Mouse (Mus musculus) intestine, postnatal 0 days (tissue): ENCODE measurements at regions not wholly inside any gene's neighbourhood (a gene's known extent, or its start where the extent isn't known, plus 50 kb on each side); places are given as distances from the start of the nearest gene placed in this dataset.
"Not testable (repeated sequence)": the region's sequence is repeated elsewhere in the genome, so short reads cannot be mapped to it uniquely, and the experiment has no call there.

ENCODE experiments used
- ATAC-seq: fragments of 200-750 bp; cut with Nextera tagmentation; 2 replicates; pipeline ENCODE4 v1.8.0; 2017; ENCODE audit warnings: mild to moderate bottlenecking, moderate TSS enrichment, moderate library complexity
- H3K27ac ChIP-seq: fragments of 300-500 bp; sonication (generic); 2 replicates; pipeline ENCODE4 v1.5.1; 2014; ENCODE audit warnings: mild to moderate bottlenecking, low read depth, low read length, moderate library complexity
- H3K27me3 ChIP-seq: fragments of 300-500 bp; sonication (generic); replicated peaks from 2 replicates; pipeline ENCODE4 v1.6.1; 2014; ENCODE audit warnings: low read length, mixed read lengths; ENCODE audit not compliant: control insufficient read depth, insufficient read depth
- H3K36me3 ChIP-seq: fragments of 300-500 bp; sonication (generic); 2 replicates; pipeline ENCODE4 v1.6.1; 2014; ENCODE audit warnings: mild to moderate bottlenecking, moderate library complexity; ENCODE audit not compliant: control insufficient read depth, insufficient read depth
- H3K4me1 ChIP-seq: fragments of 300-500 bp; sonication (generic); replicated peaks from 2 replicates; pipeline ENCODE4 v1.6.1; 2014; ENCODE audit warnings: antibody characterized with exemption, low read length, mixed read lengths; ENCODE audit not compliant: control insufficient read depth, insufficient read depth
- H3K4me2 ChIP-seq: fragments of 300-500 bp; sonication (generic); replicated peaks from 2 replicates; pipeline ENCODE4 v1.6.1; 2014; ENCODE audit warnings: low read depth, mild to moderate bottlenecking, moderate library complexity
- H3K4me3 ChIP-seq: fragments of 300-500 bp; sonication (generic); 2 replicates; pipeline ENCODE4 v1.5.1; 2014; ENCODE audit warnings: low read depth, low read length
- H3K9ac ChIP-seq: fragments of 300-500 bp; sonication (generic); 2 replicates; pipeline ENCODE4 v1.6.1; 2014; ENCODE audit warnings: mild to moderate bottlenecking, low read depth, low read length
- H3K9me3 ChIP-seq: fragments of 300-500 bp; sonication (generic); 2 replicates; pipeline ENCODE4 v1.6.1; 2016; ENCODE audit warnings: mixed run types; ENCODE audit not compliant: control insufficient read depth
- CTCF ChIP-seq: sonication (generic); IDR thresholded peaks from 2 replicates; pipeline ENCODE4 v1.5.1; 2016; ENCODE audit warnings: low read depth, mild to moderate bottlenecking, control low read depth, antibody characterized with exemption, moderate library complexity
- WGBS: fragments of 180-500 bp; shearing (Covaris S2); extraction: QIAGEN DNeasy Blood & Tissue Kit; methylation state at CpG from one replicate; pipeline ENCODE4 v1.1.7; 2014; 5-methylcytosine and 5-hydroxymethylcytosine counted together

GRCm38 (mm10) chrX:12304678-12305077 lies 144.5 kb upstream of the Bcor start:
- Histone ChIP-seq H3K9me3 (no peaks in the 10 kb centered on the region), H3K4me3 (no peak overlapping the region), H3K4me1 (no peaks in the 10 kb centered on the region), H3K36me3 (no peaks in the 10 kb centered on the region), H3K27me3 (no peaks in the 10 kb centered on the region), H3K27ac (no peak overlapping the region), H3K4me2 (no peak overlapping the region), H3K9ac (no peak overlapping the region)
- TF ChIP-seq CTCF = no peak
- ATAC-seq = no peak
- WGBS = 83% methylated on average over 5 of the region's 5 CpGs

DNA sequence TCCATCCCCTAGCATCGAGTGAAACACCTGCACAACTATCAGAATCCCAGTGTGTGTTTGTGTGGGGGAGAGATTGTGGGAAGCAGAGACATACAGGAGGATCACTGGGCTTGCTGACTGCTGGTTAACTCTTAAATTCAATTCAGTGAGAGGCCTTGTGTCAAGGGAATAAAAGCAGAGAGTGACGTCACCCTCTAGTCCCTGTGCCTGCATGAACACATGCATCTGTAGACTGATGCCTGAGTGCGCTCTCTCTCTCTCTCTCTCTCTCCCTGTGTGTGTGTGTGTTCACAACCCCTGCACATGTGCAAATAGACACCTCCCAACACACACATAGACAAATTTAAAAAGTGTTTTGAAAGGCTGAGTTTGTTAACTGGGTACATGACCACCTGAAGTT lies 146.8 kb upstream of the Bcor start:
- Histone ChIP-seq H3K4me2 (no peak overlapping the region), H3K9me3 (no peaks in the 10 kb centered on the region), H3K27ac (no peak overlapping the region), H3K4me1 (no peaks in the 10 kb centered on the region), H3K27me3 (no peaks in the 10 kb centered on the region), H3K4me3 (no peak overlapping the region), H3K36me3 (no peaks in the 10 kb centered on the region), H3K9ac (no peak overlapping the region)
- WGBS = 78% methylated on average over 3 of the region's 3 CpGs
- no peak for TF ChIP-seq CTCF
- ATAC-seq = no peak

- Histone ChIP-seq H3K36me3 (no peaks in the 10 kb centered on the region), H3K4me3 (no peak overlapping the region), H3K9me3 (no peaks in the 10 kb centered on the region), H3K9ac (no peak overlapping the region), H3K4me2 (no peak overlapping the region), H3K4me1 (no peaks in the 10 kb centered on the region), H3K27ac (no peak overlapping the region), H3K27me3 (no peaks in the 10 kb centered on the region)
- TF ChIP-seq CTCF = no peak
- no peak for ATAC-seq
- 68% methylated on average over 5 of the region's 5 CpGs for WGBS
Observed at GRCm38 (mm10) chrX:12312534-12312933, 152.4 kb upstream of the Bcor start.

GRCm38 (mm10) chrX:12315658-12316057 lies 155.5 kb upstream of the Bcor start:
- no peak overlapping the region for H3K9ac ChIP-seq
- H3K4me3 ChIP-seq = no peak overlapping the region
- ATAC-seq = no peak
- H3K9me3 ChIP-seq = no peaks in the 10 kb centered on the region
- no peaks in the 10 kb centered on the region for H3K4me1 ChIP-seq
- 81% methylated on average over 3 of the region's 3 CpGs for WGBS
- H3K36me3 ChIP-seq = no peaks in the 10 kb centered on the region
- H3K27me3 ChIP-seq = no peaks in the 10 kb centered on the region
- H3K4me2 ChIP-seq = no peak overlapping the region
- no peak overlapping the region for H3K27ac ChIP-seq
- no peak for TF ChIP-seq CTCF

DNA sequence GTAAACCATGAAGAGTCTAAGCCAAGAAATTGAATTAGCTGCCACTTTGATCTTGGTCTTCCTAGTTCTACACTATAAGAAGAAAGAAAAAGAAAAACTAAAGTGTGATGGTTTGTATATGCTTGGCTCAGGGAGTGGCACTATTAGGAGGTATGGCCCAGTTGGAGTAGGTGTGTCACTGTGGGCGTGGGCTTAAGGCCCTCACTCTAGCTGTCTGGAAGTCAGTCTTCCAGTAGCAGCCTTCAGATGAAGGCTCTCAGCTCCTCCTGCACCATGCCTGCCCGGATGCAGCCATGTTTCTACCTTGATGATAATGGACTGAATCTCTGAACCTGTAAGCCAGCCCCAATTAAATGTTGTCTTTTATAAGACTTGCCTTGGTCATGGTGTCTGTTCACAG lies 157.3 kb upstream of the Bcor start:
- not testable (repeated sequence) for H3K9me3 ChIP-seq, ATAC-seq, H3K9ac ChIP-seq, H3K27me3 ChIP-seq, H3K4me2 ChIP-seq, H3K36me3 ChIP-seq, H3K4me1 ChIP-seq, H3K4me3 ChIP-seq, H3K27ac ChIP-seq
- WGBS = 80% methylated on average over 2 of the region's 2 CpGs

DNA sequence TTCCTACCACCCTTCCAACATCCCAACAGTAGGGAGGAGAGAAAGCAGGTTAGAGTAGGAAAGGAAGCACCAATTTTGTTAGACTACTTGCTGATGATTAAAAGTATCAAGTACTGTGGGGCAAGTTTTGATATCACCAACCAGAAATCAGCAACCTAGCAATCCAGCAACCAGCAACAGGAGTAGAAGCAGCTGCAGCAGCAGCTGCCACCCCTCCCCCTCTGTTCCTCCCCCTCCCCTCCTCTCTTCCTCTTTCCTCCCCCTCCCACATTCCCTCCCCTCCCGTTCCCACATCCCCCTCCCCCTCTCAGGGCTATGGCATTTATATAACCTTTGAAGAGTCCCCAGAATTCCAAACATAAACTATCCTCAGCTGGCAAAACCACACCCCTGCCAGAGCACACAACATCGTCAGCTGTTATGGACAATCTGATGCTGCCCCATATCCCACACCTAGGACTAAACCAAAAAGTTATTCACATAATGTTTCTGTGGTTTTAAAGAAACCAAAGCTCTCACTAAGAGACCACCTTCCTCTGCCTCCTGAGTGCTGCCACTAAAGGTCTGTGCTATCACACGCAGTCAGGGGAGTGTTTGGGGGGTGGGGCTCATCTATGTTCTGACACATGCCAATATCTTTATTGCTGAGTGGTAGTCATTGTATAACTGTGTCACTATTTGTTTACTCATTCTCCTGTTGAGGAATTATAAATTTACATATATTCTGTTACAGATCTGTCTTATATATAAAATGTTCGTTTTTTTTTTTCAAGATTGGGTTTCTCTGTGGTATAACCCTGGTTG lies 158.9 kb upstream of the Bcor start:
- ATAC-seq = no peak
- Histone ChIP-seq H3K9ac (no peak overlapping the region), H3K4me1 (no peaks in the 10 kb centered on the region), H3K9me3 (no peaks in the 10 kb centered on the region), H3K4me2 (no peak overlapping the region), H3K27me3 (no peaks in the 10 kb centered on the region), H3K27ac (no peak overlapping the region), H3K4me3 (no peak overlapping the region), H3K36me3 (no peaks in the 10 kb centered on the region)
- WGBS = 41% methylated on average over 4 of the region's 4 CpGs
- TF ChIP-seq CTCF = no peak

DNA sequence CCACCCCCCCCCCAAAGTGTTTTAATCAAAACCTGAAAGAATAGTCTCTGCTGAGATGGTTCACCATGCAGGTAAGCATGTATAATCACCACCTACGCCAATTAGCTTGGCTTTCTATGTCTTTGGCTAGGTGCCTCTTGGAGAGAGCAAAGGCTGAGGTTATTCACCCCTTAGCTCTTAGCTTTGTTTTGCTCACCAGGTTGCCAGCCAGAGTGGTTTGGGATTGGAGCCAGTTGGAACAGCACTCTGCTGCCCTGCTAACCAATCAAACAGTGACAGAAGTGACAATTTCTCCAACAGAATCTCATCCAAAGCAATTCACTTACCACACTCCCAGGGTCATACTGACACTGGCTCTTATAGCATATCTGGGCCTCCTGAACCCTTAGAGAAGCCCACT lies 162.3 kb upstream of the Bcor start:
- Histone ChIP-seq H3K36me3 (no peaks in the 10 kb centered on the region), H3K9ac (no peak overlapping the region)
- WGBS = 49% methylated on average over 1 of the region's 1 CpGs

More for the DNA sequence above, 162.3 kb upstream of the Bcor start:
- H3K27ac ChIP-seq = no peak overlapping the region
- no peak overlapping the region for H3K4me2 ChIP-seq
- no peaks in the 10 kb centered on the region for H3K27me3 ChIP-seq
- no peak overlapping the region for H3K4me3 ChIP-seq
- no peak for ATAC-seq
- no peaks in the 10 kb centered on the region for H3K9me3 ChIP-seq
- H3K4me1 ChIP-seq = no peaks in the 10 kb centered on the region
- TF ChIP-seq CTCF = no peak
